Mouse (Mus musculus): ENCODE measurements around the gene Pnpla6. TPM values are rescaled to one million over a fixed set of nuclear protein-coding genes. Genes with fewer than 3 reads are reported as not detected.

Gene Pnpla6
- total RNA-seq, 2 experiments from 2014 or later, result 37.4 to 40.7 TPM

- DNase-seq (ENCODE audit: low spot score in 2 of 2), result no peak
Observed at GRCm38 (mm10) chr8:3502217-3502616, 13.0 kb upstream of the Pnpla6 start.

- no peak for DNase-seq (ENCODE audit: low spot score in 2 of 2)
Observed at GRCm38 (mm10) chr8:3507979-3508754, 7.0 kb upstream of the Pnpla6 start.

GRCm38 (mm10) chr8:3514681-3515247 lies 420 bp upstream of the Pnpla6 start:
- no peak for DNase-seq (ENCODE audit: low spot score in 2 of 2)

GRCm38 (mm10) chr8:3515771-3516417 lies 710 bp downstream of the Pnpla6 start:
- DNase-seq (ENCODE audit: low spot score in 2 of 2), result peak in 1 of 2 experiments; percentile 44

GRCm38 (mm10) chr8:3516450-3517116 lies 1.4 kb downstream of the Pnpla6 start:
- peak; percentile 83 to 85 for DNase-seq (ENCODE audit: low spot score in 2 of 2)

- no peak for DNase-seq (ENCODE audit: low spot score in 2 of 2)
Observed at GRCm38 (mm10) chr8:3517117-3517495, 1.9 kb downstream of the Pnpla6 start.

GRCm38 (mm10) chr8:3522007-3522697 lies 7.0 kb downstream of the Pnpla6 start:
- DNase-seq (ENCODE audit: low spot score in 2 of 2), result no peak

GRCm38 (mm10) chr8:3530816-3531215 lies 15.6 kb downstream of the Pnpla6 start:
- no peak for DNase-seq (ENCODE audit: low spot score in 2 of 2)

- DNase-seq (ENCODE audit: low spot score in 2 of 2), result no peak
Observed at GRCm38 (mm10) chr8:3531936-3532335, 16.8 kb downstream of the Pnpla6 start.

GRCm38 (mm10) chr8:3536053-3536841 lies 21.1 kb downstream of the Pnpla6 start:
- no peak for DNase-seq (ENCODE audit: low spot score in 2 of 2)

GRCm38 (mm10) chr8:3536940-3537339 lies 21.8 kb downstream of the Pnpla6 start:
- DNase-seq (ENCODE audit: low spot score in 2 of 2), result no peak

- DNase-seq (ENCODE audit: low spot score in 2 of 2), result no peak
Observed at GRCm38 (mm10) chr8:3537666-3538065, 22.5 kb downstream of the Pnpla6 start.

- no peak for DNase-seq (ENCODE audit: low spot score in 2 of 2)
Observed at GRCm38 (mm10) chr8:3539146-3539545, 24.0 kb downstream of the Pnpla6 start.

- no peak for DNase-seq (ENCODE audit: low spot score in 2 of 2)
Observed at GRCm38 (mm10) chr8:3540076-3540475, 24.9 kb downstream of the Pnpla6 start.

GRCm38 (mm10) chr8:3546511-3546910 lies 31.3 kb downstream of the Pnpla6 start:
- DNase-seq (ENCODE audit: low spot score in 2 of 2), result no peak

- no peak for DNase-seq (ENCODE audit: low spot score in 2 of 2)
Observed at GRCm38 (mm10) chr8:3552240-3552639, 37.1 kb downstream of the Pnpla6 start.

- no peak for DNase-seq (ENCODE audit: low spot score in 2 of 2)
Observed at GRCm38 (mm10) chr8:3556114-3556513, 40.9 kb downstream of the Pnpla6 start.

- no peak for DNase-seq (ENCODE audit: low spot score in 2 of 2)
Observed at GRCm38 (mm10) chr8:3567641-3568371, 52.6 kb downstream of the Pnpla6 start, which contains the start of gene C330021F23Rik. Gene C330021F23Rik, plus strand, starts transcription at chr8:3567990.

- no peak for DNase-seq (ENCODE audit: low spot score in 2 of 2)
Observed at GRCm38 (mm10) chr8:3568378-3568777, 53.2 kb downstream of the Pnpla6 start.

GRCm38 (mm10) chr8:3569784-3570183 lies 54.6 kb downstream of the Pnpla6 start:
- no peak for DNase-seq (ENCODE audit: low spot score in 2 of 2)

Measured in adrenal gland, adult 18-20 months (tissue).